ENCODE assay signal across 13 mouse cellular contexts in the genomic region with DNA sequence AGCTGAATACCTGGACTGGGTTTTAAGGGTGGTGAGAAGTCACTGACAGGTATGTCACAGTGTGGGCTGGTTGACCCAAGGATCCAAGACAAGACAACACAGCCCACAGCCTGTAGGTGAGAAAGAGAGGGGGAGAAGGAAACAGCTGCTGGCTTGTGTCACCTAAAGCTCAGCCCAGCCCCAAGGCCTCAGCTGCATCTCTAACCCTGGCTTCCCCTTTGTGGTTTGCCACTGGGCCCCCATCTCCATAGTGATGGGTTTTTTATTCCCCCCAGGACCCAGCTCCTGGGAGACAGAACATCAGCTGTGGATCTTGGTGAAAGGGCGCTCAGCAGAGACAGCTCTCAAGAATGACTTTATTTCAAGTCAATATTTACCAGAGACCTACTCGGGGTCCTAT.
"Had no signal": no experiment of that assay in that cellular context is flagged by ENCODE, and none has a peak within 500 bp of the region (broad histone marks: within the 10 kb centered on the region; RNA-seq: fewer than 3 reads in every experiment).

No protein-coding gene starts in this region.

- H3K27ac ChIP-seq: intestine, embryonic 15.5 days; kidney, embryonic 15.5 days; limb, embryonic 12.5 days; liver, embryonic 13.5 days; midbrain, embryonic 12.5 days; neural tube, embryonic 15.5 days; stomach, postnatal 0 days had no signal

- H3K9me3 ChIP-seq: intestine, embryonic 15.5 days; kidney, embryonic 15.5 days; limb, embryonic 12.5 days; liver, embryonic 13.5 days; midbrain, embryonic 12.5 days; neural tube, embryonic 15.5 days had no signal

- ATAC-seq: intestine, embryonic 15.5 days; midbrain, embryonic 16.5 days had no signal

- H3K9ac ChIP-seq: intestine, embryonic 15.5 days; kidney, embryonic 15.5 days; limb, embryonic 12.5 days; liver, embryonic 13.5 days; midbrain, embryonic 12.5 days; neural tube, embryonic 15.5 days had no signal

- H3K4me2 ChIP-seq: intestine, embryonic 15.5 days; kidney, embryonic 15.5 days; limb, embryonic 12.5 days; liver, embryonic 13.5 days; midbrain, embryonic 12.5 days; neural tube, embryonic 15.5 days had no signal

- H3K4me1 ChIP-seq: midbrain, embryonic 12.5 days had no signal

- H3K36me3 ChIP-seq: intestine, embryonic 15.5 days; kidney, embryonic 15.5 days; limb, embryonic 12.5 days; liver, embryonic 13.5 days; midbrain, embryonic 12.5 days; neural tube, embryonic 15.5 days had no signal

- DNase-seq: kidney, adult 18-20 months; kidney, postnatal 36 days; layer of hippocampus, adult 9-11 months; liver; liver, embryonic 13.5 days; lung, adult 18-20 months had no signal

- H3K4me3 ChIP-seq: intestine, embryonic 15.5 days; kidney, embryonic 15.5 days; limb, embryonic 12.5 days; liver, embryonic 13.5 days; midbrain, embryonic 12.5 days; neural tube, embryonic 15.5 days had no signal

- H3K27me3 ChIP-seq: intestine, embryonic 15.5 days; kidney, embryonic 15.5 days; limb, embryonic 12.5 days; liver, embryonic 13.5 days; midbrain, embryonic 12.5 days; neural tube, embryonic 15.5 days had no signal
